Mouse (Mus musculus): ENCODE data around the gene Kcnq2.
A peak's percentile ranks its signal among the peaks of the same experiment; 100 is the strongest.

DNA sequence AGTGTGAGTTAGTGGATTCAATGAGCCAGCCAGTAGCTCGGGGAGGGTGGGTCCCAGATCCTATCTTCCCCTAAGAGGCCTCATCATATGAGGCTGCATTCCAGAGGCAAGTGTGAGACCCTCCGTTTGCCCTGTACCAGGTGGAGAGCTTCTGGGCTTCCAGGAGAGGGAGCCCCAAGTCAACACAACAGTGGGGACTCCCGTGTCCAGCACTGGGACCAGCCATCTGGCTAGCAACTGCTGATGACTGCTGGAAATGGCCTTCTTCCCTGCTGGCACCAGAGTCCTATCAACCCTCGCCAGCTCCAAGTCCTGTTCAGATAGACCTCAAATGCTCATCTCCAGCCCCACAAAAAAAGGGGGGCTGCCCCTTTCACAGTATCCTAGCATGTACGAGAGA is 102.7 kb downstream of the Kcnq2 start:
- TF ChIP-seq POLR2A (IDR thresholded peaks at IDR 0.05; ENCODE audit: borderline replicate concordance, extremely low read depth, insufficient read depth, insufficient read length, poor library complexity, severe bottlenecking) (no peak), CTCF (IDR thresholded peaks at IDR 0.05; ENCODE audit: borderline replicate concordance, extremely low read depth, insufficient read depth, insufficient read length) (peak; percentile 54; the same call in 1 of the 2 replicates)

All from brain, embryonic 14.5 days (tissue).